Mouse (Mus musculus) thymus, adult 2 months (tissue): Measurements from ENCODE around the gene Slc35e3.

Experiments used
- CTCF ChIP-seq: fragments of 200-500 bp; IDR thresholded peaks from 2 replicates; pipeline ENCODE4 v1.5.1; 2012; ENCODE audit warnings: mild to moderate bottlenecking, control low read depth, low read length, moderate library complexity, borderline replicate concordance; ENCODE audit not compliant: control insufficient read depth, poor library complexity, insufficient read depth; ENCODE audit errors: extremely low read depth
- POLR2A ChIP-seq: fragments of 200-500 bp; IDR thresholded peaks from 2 replicates; pipeline ENCODE4 v1.6.1; 2012; ENCODE audit warnings: mild to moderate bottlenecking, low read length, control low read depth, moderate library complexity; ENCODE audit not compliant: control insufficient read depth, poor library complexity, insufficient read depth; ENCODE audit errors: extremely low read depth

GRCm38 (mm10) chr10:117792141-117793091 lies 46.3 kb upstream of the Slc35e3 start, which contains the start of gene Nup107:
- TF ChIP-seq POLR2A (peak; percentile 79), CTCF (peak; percentile 69; the same call in 1 of the 2 replicates)
